ENCODE assay signal across 17 mouse cellular contexts in the genomic region with DNA sequence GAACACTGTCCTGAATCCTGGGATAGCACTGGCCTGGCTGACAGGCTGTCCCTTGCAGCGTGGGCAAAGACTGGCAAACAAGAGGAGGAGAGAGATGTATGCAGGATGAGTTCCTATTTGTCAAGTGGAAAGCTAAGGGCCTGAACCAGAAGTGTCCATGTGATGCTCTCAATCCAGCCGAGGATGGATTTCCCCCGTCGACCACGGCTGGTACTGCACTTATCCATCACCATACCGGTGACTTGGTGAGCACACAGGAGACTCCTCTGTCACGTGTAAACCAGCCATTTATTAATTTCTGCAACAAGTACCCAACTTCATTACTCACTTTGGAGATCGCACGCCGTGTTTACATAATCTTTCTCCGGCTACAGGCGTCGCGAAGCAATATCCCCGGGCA.
DNase-seq lines count a peak whose midpoint lies in the region; ATAC-seq and TF ChIP-seq lines count a peak whose summit lies in the region.
"Had no signal": no experiment of that assay in that cellular context is flagged by ENCODE, and none has a peak within 500 bp of the region (broad histone marks: within the 10 kb centered on the region; RNA-seq: fewer than 3 reads in every experiment).

No protein-coding gene starts in this region.

- H3K9ac ChIP-seq in intestine, embryonic 14.5 days (ENCODE audit: low read length), result no peak overlapping the region
- H3K9ac ChIP-seq in intestine, embryonic 15.5 days, result no peak overlapping the region
- no peak overlapping the region for H3K9ac ChIP-seq in midbrain, embryonic 14.5 days (replicated peaks; ENCODE audit: low read length)
- no peak overlapping the region for H3K9ac ChIP-seq in midbrain, embryonic 11.5 days (ENCODE audit: low read length)
- H3K9ac ChIP-seq in neural tube, embryonic 14.5 days (replicated peaks; ENCODE audit: low read depth, low read length), result no peak overlapping the region
- H3K9ac ChIP-seq: embryonic facial prominence, embryonic 13.5 days; kidney, embryonic 15.5 days; liver, embryonic 14.5 days had no signal

- 83% methylated on average over 15 of the region's 15 CpGs for WGBS in cerebellum, adult 2 months
- WGBS in intestine, embryonic 14.5 days, result 37% methylated on average over 15 of the region's 15 CpGs
- WGBS in intestine, embryonic 15.5 days, result 43% methylated on average over 15 of the region's 15 CpGs
- 63% methylated on average over 15 of the region's 15 CpGs for WGBS in midbrain, embryonic 14.5 days
- 77% methylated on average over 15 of the region's 15 CpGs for WGBS in midbrain, embryonic 11.5 days
- 46% methylated on average over 15 of the region's 15 CpGs for WGBS in neural tube, embryonic 14.5 days

- ATAC-seq in intestine, embryonic 14.5 days (replicated peaks; ENCODE audit: low FRiP score, low TSS enrichment, low read depth), result 0 out of 2 replicates have a peak, but pooled peaks have one; percentile 23
- ATAC-seq in intestine, embryonic 15.5 days, result no peak
- ATAC-seq in midbrain, embryonic 14.5 days (ENCODE audit: low FRiP score, low TSS enrichment), result no peak
- ATAC-seq in midbrain, embryonic 11.5 days (ENCODE audit: low FRiP score), result no peak
- ATAC-seq in neural tube, embryonic 14.5 days (ENCODE audit: low read depth), result peak; percentile 32; the same call in 1 of the 2 replicates
- ATAC-seq: forebrain, embryonic 14.5 days had no signal

- no peak overlapping the region for H3K4me3 ChIP-seq in cerebellum, adult 2 months (replicated peaks; ENCODE audit: insufficient read depth, low read depth, low read length)
- no peak overlapping the region for H3K4me3 ChIP-seq in intestine, embryonic 14.5 days (ENCODE audit: low read depth, low read length)
- H3K4me3 ChIP-seq in intestine, embryonic 15.5 days (replicated peaks), result no peak overlapping the region
- H3K4me3 ChIP-seq in midbrain, embryonic 14.5 days (replicated peaks; ENCODE audit: low read depth, low read length), result no peak overlapping the region
- no peak overlapping the region for H3K4me3 ChIP-seq in midbrain, embryonic 11.5 days (ENCODE audit: low read depth, low read length)
- H3K4me3 ChIP-seq in neural tube, embryonic 14.5 days (ENCODE audit: low read depth, low read length), result no peak overlapping the region
- H3K4me3 ChIP-seq: embryonic facial prominence, embryonic 13.5 days; kidney, embryonic 15.5 days had no signal

- DNase-seq in cerebellum, adult 2 months, result no peak
- no peak for DNase-seq in cerebellum, postnatal 4 days (ENCODE audit: low spot score in 2 of 2)
- no peak for DNase-seq in intestine, embryonic 14.5 days (ENCODE audit: low spot score)
- peak; percentile 41 for DNase-seq in midbrain, embryonic 14.5 days
- DNase-seq in midbrain, embryonic 11.5 days (ENCODE audit: low spot score, missing footprints), result no peak
- DNase-seq in MN1 (ENCODE audit: low spot score), result no peak
- DNase-seq: adrenal gland, postnatal 10 days; gastrocnemius, postnatal 10 days; layer of hippocampus, adult 9-11 months; thymus, postnatal 25 days had no signal

- no peaks in the 10 kb centered on the region for H3K36me3 ChIP-seq in intestine, embryonic 14.5 days (ENCODE audit: control insufficient read depth, insufficient read depth, low read length)
- no peaks in the 10 kb centered on the region for H3K36me3 ChIP-seq in intestine, embryonic 15.5 days
- H3K36me3 ChIP-seq in midbrain, embryonic 14.5 days (ENCODE audit: control insufficient read depth, insufficient read depth, low read length), result no peaks in the 10 kb centered on the region
- H3K36me3 ChIP-seq in midbrain, embryonic 11.5 days (ENCODE audit: control insufficient read depth, insufficient read depth, low read length), result no peaks in the 10 kb centered on the region; the same call in 1 of the 2 replicates
- H3K36me3 ChIP-seq in neural tube, embryonic 14.5 days (ENCODE audit: control insufficient read depth, insufficient read depth, low read length), result no peaks in the 10 kb centered on the region
- H3K36me3 ChIP-seq: embryonic facial prominence, embryonic 13.5 days; kidney, embryonic 15.5 days had no signal

- H3K27ac ChIP-seq in cerebellum, adult 2 months (ENCODE audit: insufficient read depth, low read length), result no peak overlapping the region
- no peak overlapping the region for H3K27ac ChIP-seq in intestine, embryonic 14.5 days (ENCODE audit: low read depth)
- H3K27ac ChIP-seq in intestine, embryonic 15.5 days, result no peak overlapping the region
- no peak overlapping the region for H3K27ac ChIP-seq in midbrain, embryonic 14.5 days (replicated peaks; ENCODE audit: low read depth, low read length)
- no peak overlapping the region for H3K27ac ChIP-seq in midbrain, embryonic 11.5 days (ENCODE audit: low read depth, low read length)
- H3K27ac ChIP-seq in neural tube, embryonic 14.5 days (ENCODE audit: low read depth, low read length), result no peak overlapping the region
- H3K27ac ChIP-seq: embryonic facial prominence, embryonic 13.5 days; kidney, embryonic 15.5 days; liver, embryonic 14.5 days had no signal

- no peaks in the 10 kb centered on the region for H3K27me3 ChIP-seq in cerebellum, adult 2 months (ENCODE audit: control insufficient read depth, insufficient read depth, low read length)
- no peaks in the 10 kb centered on the region for H3K27me3 ChIP-seq in intestine, embryonic 14.5 days (replicated peaks; ENCODE audit: control insufficient read depth, insufficient read depth, low read length)
- H3K27me3 ChIP-seq in intestine, embryonic 15.5 days (replicated peaks), result no peaks in the 10 kb centered on the region
- no peaks in the 10 kb centered on the region for H3K27me3 ChIP-seq in midbrain, embryonic 14.5 days (ENCODE audit: control insufficient read depth, insufficient read depth, low read length)
- H3K27me3 ChIP-seq in midbrain, embryonic 11.5 days (ENCODE audit: control insufficient read depth, insufficient read depth, low read length), result no peaks in the 10 kb centered on the region
- no peaks in the 10 kb centered on the region for H3K27me3 ChIP-seq in neural tube, embryonic 14.5 days (ENCODE audit: control insufficient read depth, insufficient read depth, low read length)
- H3K27me3 ChIP-seq: embryonic facial prominence, embryonic 13.5 days; kidney, embryonic 15.5 days had no signal

- TF ChIP-seq POLR2A in cerebellum, adult 2 months (IDR thresholded peaks at IDR 0.05; ENCODE audit: borderline replicate concordance, insufficient read depth, low read length), result no peak

- TF ChIP-seq CTCF in cerebellum, adult 2 months (IDR thresholded peaks at IDR 0.05; ENCODE audit: borderline replicate concordance, insufficient read depth, low read depth, low read length), result peak; percentile 28; the same call in 1 of the 2 replicates

- no peak overlapping the region; the same call in 1 of the 2 replicates for H3K4me2 ChIP-seq in intestine, embryonic 14.5 days (ENCODE audit: low read length)
- no peak overlapping the region for H3K4me2 ChIP-seq in intestine, embryonic 15.5 days (replicated peaks)
- no peak overlapping the region for H3K4me2 ChIP-seq in midbrain, embryonic 14.5 days (ENCODE audit: low read length)
- no peak overlapping the region for H3K4me2 ChIP-seq in midbrain, embryonic 11.5 days
- no peak overlapping the region for H3K4me2 ChIP-seq in neural tube, embryonic 14.5 days (ENCODE audit: low read depth, low read length)
- H3K4me2 ChIP-seq: embryonic facial prominence, embryonic 13.5 days; heart, embryonic 11.5 days; kidney, embryonic 15.5 days had no signal

- H3K9me3 ChIP-seq in intestine, embryonic 14.5 days (ENCODE audit: control insufficient read depth, low read length), result no peaks in the 10 kb centered on the region
- no peaks in the 10 kb centered on the region for H3K9me3 ChIP-seq in intestine, embryonic 15.5 days
- H3K9me3 ChIP-seq in midbrain, embryonic 14.5 days (ENCODE audit: control insufficient read depth, low read length), result no peaks in the 10 kb centered on the region
- no peaks in the 10 kb centered on the region for H3K9me3 ChIP-seq in midbrain, embryonic 11.5 days (ENCODE audit: control insufficient read depth, low read length)
- H3K9me3 ChIP-seq in neural tube, embryonic 14.5 days (ENCODE audit: control insufficient read depth, low read length), result no peaks in the 10 kb centered on the region
- H3K9me3 ChIP-seq: embryonic facial prominence, embryonic 13.5 days; kidney, embryonic 15.5 days had no signal

- H3K4me1 ChIP-seq in cerebellum, adult 2 months (ENCODE audit: control insufficient read depth, insufficient read depth, low read length), result no peaks in the 10 kb centered on the region
- no peaks in the 10 kb centered on the region for H3K4me1 ChIP-seq in intestine, embryonic 14.5 days (replicated peaks; ENCODE audit: control insufficient read depth, insufficient read depth, low read length)
- H3K4me1 ChIP-seq in intestine, embryonic 15.5 days (replicated peaks), result no peaks in the 10 kb centered on the region
- H3K4me1 ChIP-seq in midbrain, embryonic 14.5 days (ENCODE audit: control insufficient read depth, insufficient read depth, low read length), result peaks cover 3% of the 10 kb centered on the region; the same call in 1 of the 2 replicates
- H3K4me1 ChIP-seq in midbrain, embryonic 11.5 days (ENCODE audit: control insufficient read depth, insufficient read depth, low read length), result peaks cover 5% of the 10 kb centered on the region
- peaks cover 6% of the 10 kb centered on the region; the same call in 1 of the 2 replicates for H3K4me1 ChIP-seq in neural tube, embryonic 14.5 days (ENCODE audit: control insufficient read depth, insufficient read depth, low read length)
- H3K4me1 ChIP-seq: embryonic facial prominence, embryonic 13.5 days had no signal

Comparison
In these comparisons a context has a peak if more than half of its experiments do, and no peak if none do; other contexts are left out.
1. ATAC-seq: peak in intestine, embryonic 14.5 days (single experiment) and neural tube, embryonic 14.5 days (single experiment); none in intestine, embryonic 15.5 days (single experiment), midbrain, embryonic 14.5 days (single experiment) and midbrain, embryonic 11.5 days (single experiment).